Mouse (Mus musculus): Measurements from ENCODE around the gene Sdha.

Gene Sdha

DNA sequence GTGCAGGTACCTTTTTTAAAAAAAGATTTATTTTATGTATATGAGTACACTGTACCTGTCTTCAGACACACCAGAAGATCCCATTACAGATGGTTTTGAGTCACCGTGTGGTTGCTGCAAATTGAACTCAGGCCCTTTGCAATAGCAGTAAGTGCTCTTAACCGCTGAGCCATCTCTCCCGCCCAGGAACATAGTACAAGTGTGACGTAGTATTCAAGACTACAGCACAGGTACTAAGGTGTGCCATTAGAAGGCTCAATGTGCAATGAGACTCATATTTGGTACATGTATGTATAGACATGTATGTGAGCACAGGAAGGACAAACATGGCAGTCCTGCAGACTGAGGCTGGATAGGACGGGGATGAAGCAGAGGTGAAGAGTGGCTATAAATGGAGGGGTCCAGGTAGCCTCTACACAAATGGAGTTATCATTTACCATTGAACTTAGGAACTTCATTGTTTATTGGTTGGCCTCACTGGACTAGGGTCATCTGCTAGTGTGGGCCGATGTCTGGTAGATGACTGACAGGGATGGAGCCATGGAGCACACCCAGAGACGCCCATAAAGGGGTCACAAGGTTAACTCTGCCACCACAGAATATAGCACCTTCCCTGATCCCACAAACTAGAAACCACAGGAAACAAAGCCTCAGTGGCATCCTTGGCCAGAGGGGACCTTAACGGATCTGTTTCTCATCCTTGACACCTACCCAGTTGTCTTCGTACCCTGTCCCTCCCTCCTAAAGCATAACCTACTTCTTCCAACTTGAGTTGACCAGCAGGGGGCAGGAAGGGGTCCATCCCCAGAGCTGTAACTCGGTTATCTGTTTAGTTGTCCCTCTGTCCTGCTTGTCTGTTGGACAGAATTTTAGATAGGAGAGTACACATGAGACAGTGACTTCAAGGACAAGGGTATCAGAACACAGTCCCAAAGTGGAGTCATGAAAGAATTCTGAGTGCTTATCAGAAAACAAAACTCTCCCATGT is 47.7 kb downstream of the Sdha start:
- DNase-seq (ENCODE audit: extremely low spot score, low spot score), result no peak

DNA sequence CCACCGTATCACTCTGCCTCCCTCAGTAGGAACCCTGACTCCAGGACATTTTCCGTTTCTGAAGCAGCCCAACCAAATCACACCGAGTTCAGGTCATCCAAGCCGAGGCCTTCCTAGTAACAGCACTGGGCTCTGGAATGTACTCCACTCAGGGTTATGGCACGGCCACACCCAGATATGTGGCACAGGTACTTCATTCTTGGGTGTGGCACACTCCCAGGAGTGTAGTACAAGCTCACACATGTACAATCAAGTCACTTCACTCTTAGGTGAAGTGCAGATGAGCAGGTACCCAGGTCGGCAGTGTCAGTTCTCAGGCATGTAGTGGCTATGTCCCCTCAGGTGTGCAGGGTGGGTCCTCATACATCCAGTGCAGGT is 48.5 kb downstream of the Sdha start:
- no peak for DNase-seq (ENCODE audit: extremely low spot score, low spot score)

GRCm38 (mm10) chr13:74300925-74301606 is 49.0 kb downstream of the Sdha start:
- peak; percentile 68 for DNase-seq (ENCODE audit: extremely low spot score, low spot score)

DNA sequence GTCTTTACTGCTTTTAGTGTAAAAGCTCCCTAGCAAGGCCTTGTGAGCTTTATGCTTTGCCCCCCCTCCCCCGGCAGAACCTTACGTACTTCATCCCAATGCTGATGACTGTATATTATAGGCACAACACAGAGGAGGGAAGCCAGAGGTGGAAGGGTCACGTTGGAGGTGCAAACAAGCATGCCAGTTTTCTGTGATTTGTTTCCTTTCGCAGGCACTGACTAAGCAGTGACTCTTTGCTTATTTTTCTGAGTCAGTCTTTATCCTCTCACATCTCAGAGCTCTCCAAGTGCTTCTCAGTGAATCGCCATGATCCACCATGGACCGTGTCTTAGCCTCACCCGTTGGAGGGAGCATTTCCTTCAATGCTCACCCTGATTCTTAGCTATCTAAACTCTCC is 53.7 kb downstream of the Sdha start:
- DNase-seq (ENCODE audit: extremely low spot score, low spot score), result no peak

DNA sequence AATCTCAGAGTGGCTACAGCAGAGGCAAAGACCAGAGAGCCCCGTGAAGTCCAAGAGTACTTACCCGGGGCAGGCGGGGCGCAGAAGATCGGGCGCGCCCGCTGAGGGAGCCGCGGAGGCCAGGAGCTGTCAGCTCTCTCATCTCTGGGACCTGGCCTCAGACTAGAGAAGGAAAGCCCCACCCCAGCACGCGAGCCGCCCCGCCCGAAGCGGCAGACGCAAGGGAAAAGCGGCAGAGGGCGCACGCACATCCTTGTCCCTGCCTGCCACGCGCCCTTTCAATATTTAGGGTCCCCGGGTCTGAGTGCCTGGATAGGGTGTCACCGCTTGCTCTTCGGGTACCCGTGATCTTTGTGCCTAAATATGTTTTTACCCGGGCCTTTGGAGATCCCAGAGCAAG is 57.9 kb downstream of the Sdha start, which contains the start of gene Ahrr:
Gene Ahrr, minus strand, starts transcription at position 165 of the 400 bp plus-strand sequence.
- peak; percentile 61 for DNase-seq (ENCODE audit: extremely low spot score, low spot score)

GRCm38 (mm10) chr13:74289646-74290045 is 60.4 kb downstream of the Sdha start:
- no peak for DNase-seq (ENCODE audit: extremely low spot score, low spot score)

DNA sequence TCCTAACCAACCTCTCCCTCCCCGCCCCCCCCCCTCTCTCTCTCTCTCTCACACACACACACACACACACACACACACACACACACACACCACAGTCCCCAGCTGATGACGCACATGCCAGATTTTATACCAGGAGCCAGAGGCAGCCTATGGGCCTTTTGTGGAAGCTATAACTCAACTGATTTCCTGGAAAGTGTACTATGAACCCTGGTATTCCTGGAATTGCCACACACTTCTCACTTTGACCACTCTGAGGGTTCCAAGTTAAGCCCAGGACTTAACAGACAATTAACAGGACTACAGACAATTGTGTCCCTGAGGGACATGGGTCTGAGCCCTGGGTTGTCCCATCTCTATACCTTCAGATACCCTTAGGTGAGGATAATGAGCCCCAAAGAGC is 67.8 kb downstream of the Sdha start:
- DNase-seq (ENCODE audit: extremely low spot score, low spot score), result no peak

DNA sequence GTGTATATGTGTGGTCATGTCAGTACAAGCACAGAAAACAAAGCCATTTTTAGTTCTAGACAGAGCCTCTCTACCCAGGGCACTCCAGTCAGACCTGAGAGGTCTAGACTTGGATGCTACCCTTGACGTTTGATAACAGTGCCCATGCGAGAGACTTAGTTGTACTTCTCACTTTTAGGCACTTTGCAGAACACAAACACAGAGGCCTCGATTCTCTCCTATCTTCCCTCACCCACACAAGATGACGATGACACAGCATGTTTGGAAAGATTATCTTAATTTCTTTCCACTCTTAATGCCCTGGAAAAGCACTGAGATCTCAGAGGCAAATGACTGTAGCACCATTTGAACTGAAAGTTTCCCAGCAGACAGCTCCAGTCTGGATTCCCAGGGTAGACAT is 74.4 kb downstream of the Sdha start:
- DNase-seq (ENCODE audit: extremely low spot score, low spot score), result no peak

Measured in neural tube, embryonic 10.5 days (tissue).